Mouse (Mus musculus) brain, adult 2 months (tissue): Measurements from ENCODE around the gene Wdr45.

Experiments used
- DNase-seq: peaks from one replicate; pipeline ENCODE4 v3.0.0; 2011; ENCODE audit warnings: low read depth, low spot score

Wdr45 gene

GRCm38 (mm10) chrX:7763631-7764393 lies 49.7 kb downstream of the Wdr45 start:
- peak; percentile 29 for DNase-seq

- DNase-seq: no peak
These were observed 50.6 kb downstream of the Wdr45 start for GRCm38 (mm10) chrX:7764657-7765280.

DNA sequence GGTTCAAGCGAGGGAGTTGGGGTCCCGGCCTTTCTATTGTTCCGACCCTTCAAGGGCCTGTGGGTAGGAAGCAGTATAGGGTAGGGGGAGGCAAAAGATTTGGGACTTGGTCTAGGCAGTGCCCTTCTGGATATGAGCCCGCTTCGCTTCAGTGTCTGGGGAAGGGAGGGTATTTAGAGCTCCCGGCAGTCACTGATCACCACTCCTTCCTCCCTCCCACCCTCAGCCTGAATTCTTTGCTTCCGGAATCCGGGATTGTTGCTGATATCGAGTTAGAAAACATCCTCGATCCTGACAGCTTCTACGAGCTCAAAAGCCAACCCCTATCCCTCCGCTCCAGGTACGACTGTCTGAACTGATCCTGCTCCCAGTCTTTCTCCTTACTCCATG lies 51.1 kb downstream of the Wdr45 start:
- no peak for DNase-seq

DNA sequence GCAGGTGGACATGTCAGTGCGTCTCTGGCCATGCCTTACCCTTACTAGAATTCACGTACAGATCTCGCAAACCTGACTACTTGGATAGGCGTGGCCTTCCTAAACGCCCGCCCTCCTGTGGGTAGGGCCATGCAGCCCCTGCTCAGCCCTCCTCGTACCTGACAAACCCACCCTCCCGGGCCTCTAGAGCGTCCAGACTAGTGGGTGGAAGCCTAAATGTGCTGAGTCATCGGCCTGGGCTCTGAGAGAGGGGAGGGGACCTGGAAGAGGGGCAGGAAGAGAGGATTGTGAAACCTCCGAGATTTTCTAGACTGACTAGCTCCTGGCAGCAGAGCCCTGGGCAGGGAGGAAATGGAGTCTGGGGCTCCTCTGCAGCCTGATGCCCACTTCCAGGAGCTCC lies 51.6 kb downstream of the Wdr45 start:
- DNase-seq: peak; percentile 65

DNA sequence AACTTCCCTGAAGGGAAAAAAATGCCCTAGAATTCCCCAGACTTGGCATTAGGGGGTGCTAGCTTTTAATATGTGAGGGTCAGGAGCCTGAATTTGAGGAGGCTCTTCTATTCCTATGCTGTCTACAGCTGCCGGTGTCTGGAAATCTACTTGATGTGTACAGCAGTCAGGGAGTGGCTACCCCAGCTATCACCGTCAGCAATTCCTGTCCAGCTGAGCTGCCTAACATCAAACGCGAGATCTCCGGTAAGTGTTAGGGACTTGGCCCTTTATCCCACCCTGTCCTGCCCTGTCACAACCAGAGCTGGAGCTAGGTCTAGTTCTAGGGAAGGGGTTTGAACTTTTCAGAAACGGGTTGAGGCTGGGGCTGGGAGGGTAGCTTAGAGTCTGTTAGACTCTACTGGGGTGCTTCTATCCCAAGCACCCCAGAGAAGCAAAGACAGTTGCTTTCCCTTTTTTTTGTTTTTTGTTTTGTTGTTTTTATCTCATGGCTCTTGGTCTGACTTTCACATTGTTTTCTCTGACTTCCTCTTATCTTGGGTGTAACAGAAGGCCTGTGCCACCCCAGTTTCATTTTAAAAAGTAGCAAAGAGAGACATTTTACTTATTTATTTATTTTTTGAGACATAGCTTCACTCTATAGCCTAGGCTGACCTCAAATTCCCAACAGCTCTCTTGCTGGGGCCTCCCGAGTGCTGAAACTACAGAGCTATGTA lies 55.3 kb downstream of the Wdr45 start:
- no peak for DNase-seq

DNA sequence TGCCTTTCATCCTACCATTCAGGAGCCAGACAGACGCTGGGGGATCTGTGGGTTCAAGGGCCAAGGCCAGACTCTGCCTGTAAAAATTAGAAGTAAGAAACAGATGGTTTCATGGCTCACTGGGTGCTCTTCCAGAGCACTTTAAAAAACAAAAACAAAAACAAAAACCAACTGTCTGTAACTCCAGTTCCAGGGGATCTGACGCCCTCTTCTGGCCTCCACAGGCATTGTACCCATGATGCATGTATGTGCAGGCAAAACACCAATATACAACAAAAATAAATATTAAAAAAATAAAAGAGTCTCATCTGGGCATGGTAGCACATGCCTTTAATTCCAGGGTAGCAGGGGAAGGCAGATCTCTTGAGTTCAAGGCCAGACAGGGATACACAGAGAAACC lies 58.6 kb downstream of the Wdr45 start:
- DNase-seq: no peak

DNA sequence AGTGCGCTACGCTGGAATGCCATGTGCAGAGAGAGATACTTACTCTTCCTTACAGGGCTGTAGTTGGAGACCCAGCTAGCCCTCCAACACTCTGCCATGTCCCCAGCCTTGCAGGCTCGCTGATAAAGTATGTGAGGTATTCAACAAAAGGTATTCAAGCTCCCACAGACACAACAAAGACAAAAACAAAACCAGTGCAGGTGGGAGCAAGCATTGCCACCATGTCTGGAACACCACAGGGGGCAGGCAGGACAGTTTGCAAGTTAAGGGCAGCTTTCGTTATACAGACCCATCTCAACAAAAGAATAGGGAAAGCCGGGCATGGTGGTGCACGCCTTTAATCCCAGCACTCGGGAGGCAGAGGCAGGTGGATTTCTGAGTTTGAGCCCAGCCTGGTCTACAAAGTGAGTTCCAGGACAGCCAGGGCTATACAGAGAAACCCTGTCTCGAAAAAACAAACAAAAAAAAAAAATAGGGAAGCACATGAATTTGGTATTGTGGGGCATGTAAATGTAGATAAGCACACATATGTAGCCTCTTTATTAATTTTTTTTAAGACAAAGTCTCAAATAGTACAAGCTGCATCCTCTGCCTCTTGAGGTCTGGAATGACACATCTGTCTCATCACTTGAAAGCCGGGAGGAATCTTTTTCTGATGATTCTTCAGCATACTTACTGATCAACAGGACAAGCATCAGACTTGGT lies 61.5 kb downstream of the Wdr45 start:
- no peak for DNase-seq

- peak; percentile 66 for DNase-seq
These were observed 62.4 kb downstream of the Wdr45 start for GRCm38 (mm10) chrX:7776329-7777082.
